Mouse (Mus musculus): ENCODE measurements around the gene Bud23.
"Not testable (repeated sequence)": the region's sequence is repeated elsewhere in the genome, so short reads cannot be mapped to it uniquely, and the experiment has no call there.

Gene Bud23

DNA sequence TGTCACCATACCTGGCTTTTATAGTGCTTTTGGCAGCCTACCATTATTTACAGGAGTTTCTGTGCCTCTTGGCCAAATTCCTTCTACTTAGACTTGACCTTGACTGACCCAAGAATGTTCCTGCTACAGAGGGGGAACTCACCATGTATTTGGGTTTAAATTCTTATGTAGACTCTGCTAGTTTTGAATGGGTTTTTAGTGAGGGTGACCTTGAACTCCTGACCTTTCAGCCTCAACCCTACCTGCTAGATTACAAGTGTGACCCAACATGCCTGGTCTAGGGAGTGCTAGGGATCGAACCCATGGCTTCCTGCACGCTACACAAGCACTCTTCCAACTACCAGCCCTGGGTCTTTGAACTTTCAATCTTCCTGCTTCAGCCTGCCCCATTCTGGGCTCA, 7.3 kb upstream of the Bud23 start:
- no peak for DNase-seq (ENCODE audit: low spot score)

DNA sequence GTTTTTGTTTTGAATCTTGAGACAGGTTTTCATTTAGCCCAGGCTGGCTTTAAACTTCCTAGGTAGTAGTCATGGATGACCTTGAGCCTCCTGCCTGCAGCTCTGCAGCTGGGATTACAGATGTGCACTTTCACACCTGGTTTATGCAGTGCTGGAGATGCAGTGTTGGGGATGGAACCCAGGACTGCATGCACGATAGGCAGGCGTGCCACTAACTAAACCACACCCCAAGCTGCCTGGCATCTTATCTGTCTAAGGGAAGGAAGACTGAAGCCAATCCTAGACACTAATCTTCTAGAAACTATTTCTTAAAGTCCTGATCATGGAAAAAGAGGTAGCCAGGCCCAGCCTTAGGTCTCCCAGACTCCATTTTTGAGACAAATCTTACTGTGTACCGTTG, 5.7 kb upstream of the Bud23 start:
- no peak for DNase-seq (ENCODE audit: low spot score)

DNA sequence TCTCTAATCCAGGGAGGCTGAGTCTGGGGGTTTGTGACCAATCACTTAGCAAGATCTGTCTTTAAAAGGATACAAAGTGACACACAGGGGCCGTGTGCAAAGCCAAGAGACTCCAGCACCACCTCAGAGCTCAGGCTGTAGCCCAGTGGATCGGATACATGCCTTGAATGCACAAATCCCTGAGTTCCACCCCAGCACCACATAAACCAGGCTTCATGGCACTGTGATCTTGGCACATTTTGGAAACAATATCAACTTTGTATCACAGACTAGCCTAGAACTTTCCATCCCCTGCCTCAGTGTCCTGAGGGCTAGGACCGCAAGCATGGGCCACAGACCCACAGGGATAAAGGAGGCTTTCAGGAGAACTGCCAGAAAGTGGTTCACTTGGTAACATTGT, 1.2 kb upstream of the Bud23 start:
- no peak for DNase-seq (ENCODE audit: low spot score)

DNA sequence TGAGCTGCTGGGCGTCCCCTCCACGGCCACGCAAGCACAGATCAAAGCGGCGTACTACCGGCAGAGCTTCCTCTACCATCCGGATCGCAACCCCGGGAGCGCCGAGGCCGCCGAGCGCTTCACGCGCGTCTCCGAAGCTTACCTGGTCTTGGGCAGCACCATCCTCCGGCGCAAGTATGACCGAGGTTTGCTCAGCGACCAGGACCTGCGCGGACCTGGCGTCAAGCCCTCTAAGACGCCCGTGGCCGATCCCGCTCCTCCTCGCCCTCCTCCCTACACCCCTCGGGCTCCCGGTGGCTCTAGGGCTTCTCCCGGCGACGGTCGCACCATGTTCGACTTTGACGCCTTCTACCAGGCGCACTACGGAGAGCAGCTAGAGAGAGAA, 385 bp downstream of the Bud23 start:
- DNase-seq (ENCODE audit: low spot score): no peak

DNA sequence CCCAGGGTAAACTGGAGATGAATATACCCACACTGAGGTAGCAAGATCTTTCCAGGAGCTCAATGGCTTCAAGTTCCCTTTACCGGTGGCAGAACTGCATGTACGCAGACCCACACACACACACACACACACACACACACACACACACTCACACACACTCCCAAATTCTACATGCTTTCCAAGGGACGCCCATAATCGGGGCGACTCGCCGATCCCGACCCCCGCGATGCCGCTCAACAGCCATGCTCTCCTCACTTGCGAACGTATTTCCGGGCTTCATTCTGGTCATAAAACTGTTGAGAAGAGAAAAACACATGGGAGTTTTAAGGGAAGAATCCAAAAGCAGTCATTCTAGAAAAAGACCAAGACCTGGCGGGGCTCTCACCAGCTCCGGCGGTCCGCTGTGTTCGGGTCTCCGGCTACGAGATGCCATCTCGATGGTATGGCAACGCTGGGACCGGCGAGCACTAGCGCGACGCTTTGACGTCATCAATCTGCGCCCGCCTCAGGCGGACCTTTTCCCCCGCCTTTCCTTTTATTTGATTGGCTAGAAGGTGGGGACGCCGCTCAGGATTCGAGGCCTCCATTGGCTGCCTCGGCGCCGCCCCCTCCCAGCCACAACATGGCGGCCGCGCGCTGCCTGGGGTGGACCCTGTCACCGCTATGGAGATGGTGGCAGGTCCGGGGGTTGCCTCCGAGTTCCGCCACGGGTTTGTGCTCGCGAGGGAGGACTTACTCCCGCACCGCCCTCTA, 954 bp downstream of the Bud23 start, which contains the start of gene Dnajc30:
Gene Dnajc30 (plus strand): TSS at position 574 of the 753 bp plus-strand sequence.
- DNase-seq (ENCODE audit: low spot score): peak; percentile 100

DNA sequence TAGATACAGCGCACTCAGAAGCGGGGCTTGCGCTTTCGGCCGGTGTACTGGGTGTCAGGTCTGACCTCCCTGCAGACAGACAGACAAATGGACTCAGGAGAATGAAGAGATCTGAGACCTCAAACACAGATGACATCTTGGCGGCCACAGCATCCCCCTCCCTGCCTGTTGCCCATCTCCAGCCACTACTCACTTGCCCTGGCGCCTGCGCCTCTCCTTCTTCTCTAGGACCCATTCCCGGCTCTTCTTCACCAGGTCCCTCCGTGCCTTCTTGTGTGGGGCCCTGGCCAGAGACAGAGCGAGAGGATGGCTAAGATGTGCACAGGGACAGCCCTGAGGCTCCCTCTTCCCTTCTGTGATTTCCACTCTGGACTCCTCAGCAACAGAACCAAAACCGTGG, 11.4 kb downstream of the Bud23 start:
- no peak for DNase-seq (ENCODE audit: low spot score)

DNA sequence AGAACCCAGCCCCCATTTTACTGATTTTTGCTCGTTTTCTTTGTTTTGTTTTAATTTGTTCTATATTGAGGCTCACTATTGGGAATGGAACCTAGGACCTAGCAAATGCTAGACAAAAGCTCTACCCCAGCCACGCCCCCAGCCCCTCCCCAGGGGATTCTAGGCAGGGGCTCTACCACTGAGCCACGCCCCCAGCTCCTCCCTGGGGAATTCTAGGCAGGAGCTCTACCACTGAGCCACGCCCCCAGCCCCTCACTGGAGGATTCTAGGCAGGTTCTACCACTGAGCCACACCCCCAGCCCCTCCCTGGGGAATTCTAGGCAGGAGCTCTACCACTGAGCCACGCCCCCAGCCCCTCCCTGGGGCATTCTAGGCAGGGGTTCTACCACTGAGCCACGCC, 15.5 kb downstream of the Bud23 start:
- DNase-seq (ENCODE audit: low spot score): not testable (repeated sequence)

DNA sequence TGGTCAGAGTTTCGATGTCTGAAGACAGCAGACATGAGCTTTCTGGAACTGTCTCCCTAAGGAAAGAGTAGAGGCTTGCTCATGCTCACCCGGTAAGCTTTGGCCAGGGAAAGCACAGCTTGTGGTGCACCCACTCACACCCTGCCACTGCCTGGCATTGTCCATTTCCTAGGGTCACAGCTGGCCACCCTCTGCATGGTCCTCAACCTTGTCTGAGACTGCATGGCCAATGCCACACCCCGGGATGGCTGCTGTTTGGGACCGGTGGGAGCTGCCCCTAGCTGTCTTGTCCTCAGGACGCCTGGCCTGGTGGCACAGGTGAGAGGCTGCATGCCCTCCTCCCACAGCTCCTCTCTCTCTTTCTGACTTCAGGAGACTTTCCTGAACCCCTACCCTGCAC, 16.2 kb downstream of the Bud23 start:
- DNase-seq (ENCODE audit: low spot score): no peak

DNA sequence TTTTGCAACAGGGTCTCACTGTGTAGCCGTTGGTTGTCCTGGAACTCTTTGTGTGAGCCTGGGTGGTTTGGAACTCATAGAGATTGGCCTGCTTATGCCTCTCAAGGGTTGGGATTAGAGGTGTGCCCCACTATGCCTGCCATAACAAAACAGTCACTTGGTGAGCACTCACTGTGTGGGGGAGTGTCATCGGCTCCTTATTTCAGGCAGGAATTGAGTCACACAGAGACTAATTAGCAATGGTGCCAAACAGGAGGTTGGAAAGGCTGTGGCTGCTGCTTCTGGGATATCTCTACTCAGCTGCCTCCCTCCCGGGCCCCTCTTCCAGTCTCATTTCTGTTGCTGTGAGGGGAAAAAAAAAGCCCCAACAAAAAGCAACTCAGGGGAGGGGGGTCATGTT, 20.2 kb downstream of the Bud23 start:
- DNase-seq (ENCODE audit: low spot score): no peak

DNA sequence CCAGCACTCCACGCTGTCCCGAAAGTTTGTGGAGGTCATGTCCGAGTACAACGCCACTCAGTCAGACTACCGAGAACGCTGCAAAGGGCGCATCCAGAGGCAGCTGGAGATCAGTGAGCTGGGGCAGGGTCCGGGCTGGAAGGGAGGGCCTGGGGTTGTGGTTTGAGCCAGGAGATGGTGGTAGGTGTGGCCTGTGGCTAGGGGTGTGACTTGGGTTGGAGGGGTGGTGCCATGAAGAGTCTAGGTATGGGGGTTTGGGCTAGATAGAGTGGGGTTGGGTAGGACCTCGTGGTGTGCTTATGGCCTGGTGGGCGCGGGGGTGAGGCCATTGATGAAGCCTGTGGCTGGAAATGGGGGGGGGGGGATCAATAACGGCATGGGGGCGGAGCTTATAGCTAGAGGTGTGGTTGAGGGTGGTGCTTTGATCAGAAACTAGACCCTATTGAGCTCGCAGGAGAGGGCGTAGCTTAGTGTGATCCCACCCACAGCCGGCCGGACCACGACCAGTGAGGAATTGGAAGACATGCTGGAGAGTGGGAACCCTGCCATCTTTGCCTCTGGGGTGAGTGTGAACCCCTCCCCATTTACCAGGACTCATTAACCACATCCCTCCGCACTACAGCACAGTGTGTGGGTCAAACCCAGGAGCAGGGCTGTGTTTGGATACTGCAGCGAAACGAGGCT, 22.5 kb downstream of the Bud23 start:
- DNase-seq (ENCODE audit: low spot score): no peak

DNA sequence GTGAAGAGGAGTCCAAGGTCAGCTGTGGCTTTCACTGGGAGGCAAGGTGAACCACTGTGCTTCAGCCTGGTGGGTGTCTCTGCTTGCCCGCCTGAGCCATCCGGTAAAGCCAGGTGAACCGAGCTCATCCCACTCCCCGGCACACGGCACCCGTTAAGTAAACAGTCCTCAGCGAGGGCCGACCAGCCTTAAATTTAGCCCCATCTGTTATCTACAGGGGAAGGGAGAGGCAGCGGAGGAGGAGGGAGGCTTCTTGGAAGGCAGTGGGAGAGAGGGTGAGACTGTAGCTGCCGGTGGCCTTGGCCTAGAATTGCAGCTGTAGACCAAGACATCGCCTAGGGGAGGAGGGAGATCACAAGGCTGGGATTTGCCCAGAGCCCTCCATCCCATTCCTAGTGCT, 24.0 kb downstream of the Bud23 start:
- no peak for DNase-seq (ENCODE audit: low spot score)

DNA sequence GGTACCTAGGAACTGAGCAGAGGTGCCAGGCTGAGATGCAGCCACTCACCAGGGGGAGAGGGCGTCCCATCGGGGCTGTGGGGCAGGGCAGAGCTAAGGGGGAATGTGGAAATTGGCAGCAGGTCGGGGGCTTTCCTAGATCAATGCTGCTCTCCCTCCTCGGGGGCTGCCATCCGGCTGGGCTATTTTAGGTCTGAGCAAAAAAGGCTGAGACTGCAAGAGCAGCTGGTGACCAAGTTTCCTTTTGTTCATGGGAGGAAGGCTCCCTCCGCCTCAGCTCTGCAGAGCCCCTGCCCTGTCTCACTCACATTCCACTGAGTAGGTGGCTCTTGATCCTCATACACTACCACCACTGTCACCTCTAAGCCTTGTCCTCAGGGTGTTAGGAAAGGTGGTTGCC, 24.7 kb downstream of the Bud23 start:
- no peak for DNase-seq (ENCODE audit: low spot score)

DNA sequence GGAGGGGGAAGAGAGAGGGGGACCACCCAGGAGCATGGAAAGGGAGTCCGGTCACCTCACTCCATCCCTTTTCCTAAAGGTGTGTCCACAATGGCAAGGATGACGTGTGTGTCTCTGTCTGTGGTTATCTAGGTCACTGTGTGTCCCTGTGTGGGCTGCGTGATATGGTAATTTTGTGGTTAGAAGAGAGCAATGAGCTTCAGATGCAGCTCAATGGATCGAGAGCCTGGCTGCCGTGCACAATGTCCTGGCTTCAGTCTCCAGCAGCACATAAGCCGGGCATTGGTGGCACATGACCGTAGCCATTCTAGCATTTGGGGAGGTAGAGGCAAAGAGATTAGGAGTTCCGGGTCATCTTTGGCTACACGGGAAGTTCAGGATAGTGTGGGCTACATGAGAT, 25.2 kb downstream of the Bud23 start:
- DNase-seq (ENCODE audit: low spot score): no peak

DNA sequence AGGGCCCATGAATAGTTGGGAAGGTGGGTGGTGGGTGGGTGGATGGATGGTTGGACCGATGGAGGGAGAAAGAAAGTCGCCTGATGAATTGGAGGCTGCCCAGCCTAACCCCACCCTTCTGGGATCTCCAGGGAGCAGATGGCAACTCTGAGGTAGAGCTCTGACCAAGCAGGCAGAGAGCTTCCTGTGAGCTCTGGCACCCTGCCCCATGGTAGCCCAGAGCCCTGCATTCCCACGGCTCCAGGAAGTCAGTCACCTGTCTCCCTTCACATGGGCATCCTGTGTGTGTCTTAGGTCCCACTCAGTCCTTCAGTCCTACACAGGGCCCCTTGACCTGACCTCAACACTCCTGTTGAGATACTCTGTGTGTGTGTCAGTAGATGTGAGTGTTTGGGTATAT, 26.8 kb downstream of the Bud23 start:
- DNase-seq (ENCODE audit: low spot score): no peak

DNA sequence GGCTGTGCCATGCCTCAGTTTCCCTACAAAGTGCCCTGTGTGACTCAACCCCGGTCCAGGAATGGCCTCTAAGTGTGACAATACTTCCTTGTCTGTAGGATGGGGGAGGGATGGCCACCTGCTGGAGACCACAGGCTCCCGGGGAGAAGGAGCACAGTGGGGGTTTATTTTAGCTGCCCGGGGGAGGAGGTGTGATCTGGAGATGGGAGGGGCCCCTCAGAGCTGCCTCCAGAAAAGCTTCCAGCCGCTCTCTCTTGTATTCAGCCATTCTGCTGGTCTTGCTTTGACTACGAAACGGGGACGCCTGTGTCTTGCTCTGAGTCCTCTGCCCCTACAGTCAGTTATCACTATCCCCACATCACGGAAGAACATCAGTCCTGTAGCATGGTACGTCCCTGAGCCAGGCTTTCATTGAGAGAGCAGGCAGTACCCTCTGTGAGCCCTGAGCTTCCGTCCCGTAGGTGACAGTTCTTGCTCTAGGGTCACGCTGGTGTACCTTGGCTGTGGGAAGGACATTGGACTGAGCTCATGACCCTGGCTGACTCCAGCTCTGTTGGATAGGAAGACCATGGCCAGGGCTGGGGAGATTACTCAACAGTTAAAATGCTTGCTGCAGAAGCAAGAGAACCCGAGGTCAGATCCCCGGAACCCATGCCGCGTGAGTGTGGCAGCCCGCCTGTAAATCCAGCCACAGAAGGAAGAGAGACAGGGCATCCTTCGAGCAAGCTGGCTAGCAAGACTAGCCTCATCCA, 29.0 kb downstream of the Bud23 start:
- no peak for DNase-seq (ENCODE audit: low spot score)

DNA sequence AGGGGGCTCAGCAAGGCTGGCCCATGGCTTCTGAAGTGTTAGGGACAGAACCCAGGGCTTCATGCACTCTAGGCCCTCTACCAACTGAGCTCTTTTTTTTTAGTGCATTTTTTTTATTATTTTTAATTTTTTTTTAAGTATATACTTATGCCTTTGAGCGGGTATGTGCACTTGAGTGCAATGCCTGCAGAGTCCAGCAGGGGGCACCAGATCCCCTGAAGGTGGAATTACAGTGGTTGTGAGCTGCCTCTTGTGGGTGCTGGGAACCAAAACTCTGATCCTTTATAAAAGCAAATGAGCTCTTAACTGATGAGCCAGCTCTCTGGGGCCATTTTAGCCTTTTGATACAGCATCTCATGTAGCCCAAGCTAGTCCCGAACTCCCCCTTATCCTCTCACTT, 30.2 kb downstream of the Bud23 start:
- DNase-seq (ENCODE audit: low spot score): no peak

DNA sequence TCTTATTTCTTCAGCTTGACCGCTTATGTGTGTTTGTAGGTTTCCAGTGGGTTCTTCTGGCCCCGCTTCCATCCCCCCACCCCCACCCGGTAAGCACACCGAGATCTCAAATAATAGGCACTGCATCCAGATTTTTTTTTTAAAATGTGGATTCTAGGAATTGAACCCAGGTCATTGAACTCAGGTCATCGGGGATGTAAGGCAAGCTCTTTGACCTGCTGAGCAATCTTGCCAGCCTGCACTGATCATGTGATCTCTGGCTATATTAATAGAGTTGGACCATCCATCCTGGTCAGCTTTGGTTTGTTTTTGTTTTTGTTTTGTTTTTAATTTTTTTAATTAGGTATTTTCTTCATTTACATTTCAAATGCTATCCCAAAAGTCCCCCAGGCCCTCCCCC, 32.2 kb downstream of the Bud23 start:
- DNase-seq (ENCODE audit: low spot score): no peak

DNA sequence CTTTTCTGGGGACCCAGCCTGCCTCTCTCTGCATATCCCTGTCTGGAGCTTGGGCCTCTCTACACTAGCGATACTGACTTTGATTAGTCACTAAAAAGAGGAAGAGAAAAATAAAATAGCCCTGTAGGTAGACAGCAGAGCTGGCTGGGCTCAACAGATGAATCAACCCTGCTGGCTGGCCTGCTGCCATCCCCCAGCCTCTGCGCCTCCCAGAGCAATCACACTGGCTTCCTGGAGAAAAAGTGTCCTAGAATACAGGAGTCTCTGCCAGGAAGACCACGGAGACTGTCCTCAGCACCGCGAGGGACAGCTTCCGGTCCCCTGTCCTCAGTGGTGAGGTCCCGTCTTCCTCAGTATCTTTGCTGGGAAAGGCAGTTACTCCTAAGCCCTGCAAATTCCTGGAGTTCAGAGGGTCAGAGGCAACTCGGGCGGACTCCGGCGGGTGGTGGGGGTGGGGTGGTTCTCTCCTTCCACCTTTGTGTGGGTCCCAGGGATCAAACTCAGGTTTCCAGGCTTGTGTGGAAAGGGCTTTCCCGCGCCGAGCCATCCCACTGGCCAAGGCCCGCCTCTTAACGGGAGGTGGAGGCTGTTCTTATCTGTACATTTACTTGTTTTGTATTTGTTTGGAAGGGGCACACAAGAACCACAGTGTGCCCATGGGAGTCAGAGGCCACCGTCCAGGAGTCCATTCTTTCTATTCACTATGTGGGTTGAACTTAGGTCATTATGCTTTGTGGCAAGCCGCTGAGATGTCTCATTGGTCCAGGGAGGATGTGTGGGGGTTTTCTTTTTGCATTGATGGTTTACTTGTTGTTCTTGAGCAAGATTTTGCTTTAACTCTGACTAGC, 35.5 kb downstream of the Bud23 start:
- peak; percentile 72 for DNase-seq (ENCODE audit: low spot score)

DNA sequence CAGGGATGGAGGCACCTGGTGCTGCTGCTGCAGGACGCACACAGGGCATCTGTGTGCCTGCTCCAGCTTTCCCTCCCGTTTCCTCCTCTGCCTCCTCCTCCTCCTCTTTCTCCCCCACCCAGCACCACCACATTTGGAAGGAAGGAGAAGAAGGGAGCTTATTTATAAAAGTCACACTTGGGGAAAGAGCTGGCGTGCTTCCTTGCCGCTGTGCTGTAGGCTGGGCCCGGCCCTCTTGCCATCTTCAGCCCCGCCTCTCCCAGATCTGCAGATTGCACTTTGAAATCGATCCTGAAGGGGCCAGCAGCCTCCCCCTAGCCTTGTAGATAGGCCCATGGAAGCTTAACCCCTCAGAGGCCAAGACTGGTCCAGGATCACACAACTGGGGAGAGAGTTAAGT, 38.9 kb downstream of the Bud23 start:
- DNase-seq (ENCODE audit: low spot score): no peak

DNA sequence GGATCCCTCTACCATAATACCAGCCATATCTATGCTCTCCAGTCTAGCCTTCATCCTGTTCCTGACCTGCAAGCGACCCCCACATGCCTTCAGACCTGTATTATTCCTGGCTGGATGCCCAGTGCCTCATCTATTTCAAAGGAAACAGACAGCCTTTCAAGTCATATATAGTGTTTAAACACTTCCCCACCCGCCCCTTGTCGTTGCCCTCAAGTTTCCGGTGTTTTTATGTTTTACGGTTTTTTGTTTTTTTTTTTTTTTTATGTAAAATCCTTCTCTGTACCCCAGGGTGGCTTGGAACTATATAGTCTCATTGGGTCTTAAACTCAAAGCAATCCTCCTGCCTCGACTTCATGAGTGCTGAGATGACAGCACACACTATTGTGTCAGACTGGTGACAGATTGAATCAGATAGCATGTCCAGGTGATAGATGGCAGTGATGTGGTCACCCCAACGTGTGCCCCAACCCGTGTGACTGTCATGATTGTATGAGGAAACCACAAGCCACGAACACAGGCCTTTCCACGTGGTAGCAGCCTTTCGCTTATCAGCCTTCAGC, 40.0 kb downstream of the Bud23 start:
- no peak for DNase-seq (ENCODE audit: low spot score)

DNA sequence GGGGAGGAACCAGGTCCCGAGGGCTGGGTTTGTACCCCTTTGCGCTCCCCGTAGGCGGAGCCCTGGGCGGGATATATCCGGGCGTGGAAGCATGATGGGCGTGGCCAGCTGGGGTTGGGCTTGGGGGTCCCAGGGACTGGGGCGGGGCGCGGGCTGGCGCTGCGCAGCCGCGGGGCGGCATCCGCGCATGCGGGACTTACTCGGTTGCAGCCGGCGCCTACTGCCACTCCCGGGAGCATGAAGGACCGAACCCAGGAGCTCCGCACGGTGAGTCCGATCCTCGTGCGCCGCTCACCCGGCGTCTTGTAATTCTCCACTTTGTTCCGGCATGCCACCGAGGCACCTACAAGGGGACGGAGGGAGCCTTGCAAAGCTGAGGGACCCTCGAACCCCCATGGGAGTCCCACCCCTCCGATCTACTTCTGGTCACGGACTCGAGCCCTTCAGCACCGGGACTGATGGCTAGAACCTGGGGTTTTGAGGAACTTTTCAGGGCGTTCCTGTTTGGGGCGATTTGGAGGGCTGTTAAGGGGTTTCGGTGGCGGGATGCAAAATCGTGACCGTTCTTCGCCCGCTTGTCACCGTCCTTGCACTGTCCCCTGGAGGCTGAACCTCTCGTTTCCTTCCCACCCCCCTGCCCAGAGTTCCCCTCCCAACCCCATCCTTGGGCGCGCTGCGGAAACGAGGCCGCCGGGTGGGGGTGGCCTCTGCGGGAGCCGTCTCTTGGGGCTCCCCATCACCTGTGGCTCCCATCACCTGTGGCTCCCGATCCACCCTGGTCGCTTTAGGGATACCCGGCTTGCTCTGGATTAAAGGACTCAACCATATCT, 41.2 kb downstream of the Bud23 start, which contains the start of gene Stx1a:
Gene Stx1a (plus strand): TSS at position 139 of the 830 bp plus-strand sequence.
- DNase-seq (ENCODE audit: low spot score): peak; percentile 92
